Mouse (Mus musculus) kidney, postnatal 36 days (tissue): ENCODE data around the gene Adam1a.
A peak's percentile ranks its signal among the peaks of the same experiment; 100 is the strongest.

Source experiments
- DNase-seq, 2 experiments: peaks; one replicate each; pipeline ENCODE4 v3.0.0; 2021 to 2022; ENCODE audit warnings: mixed read lengths in 2 of 2

The Adam1a gene

DNA sequence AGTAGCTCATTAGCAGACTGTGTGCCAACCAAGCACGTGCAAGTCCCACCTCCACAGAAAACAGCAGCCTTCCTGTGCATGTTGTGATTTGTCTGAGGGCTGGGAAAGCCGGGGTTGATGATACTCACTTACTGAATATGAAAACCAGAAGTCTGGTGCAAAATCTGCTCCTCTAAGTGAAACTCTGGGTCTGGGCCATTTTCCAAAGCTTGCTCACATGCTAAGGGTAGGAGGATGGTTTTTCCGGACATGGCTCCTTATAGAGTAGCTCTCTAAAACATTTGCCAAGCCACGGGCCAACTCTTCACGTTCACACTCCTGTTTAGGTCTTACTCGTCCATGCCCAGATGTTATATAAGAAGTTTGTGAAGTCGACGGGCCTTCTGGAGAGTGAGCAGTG, 52.0 kb downstream of the Adam1a start:
- DNase-seq: no peak

DNA sequence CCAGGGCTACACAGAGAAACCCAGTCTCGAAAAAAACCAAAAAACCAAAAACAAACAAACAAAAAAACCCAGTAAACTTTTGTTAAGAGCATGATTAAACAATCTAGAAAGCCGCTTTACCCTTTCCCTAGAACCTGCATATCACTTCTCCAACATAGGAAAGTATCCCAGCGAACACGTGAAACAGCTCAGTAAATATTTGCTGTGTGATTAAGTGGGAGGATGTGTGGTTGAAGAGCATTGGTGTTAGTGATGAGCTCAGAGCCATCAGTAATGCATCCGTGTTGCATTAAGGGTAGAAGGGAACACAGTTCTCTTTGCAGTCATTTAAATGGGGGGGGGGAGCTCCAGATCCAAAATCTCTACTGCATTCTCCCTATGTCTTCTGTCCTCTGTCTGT, 60.5 kb downstream of the Adam1a start:
- no peak for DNase-seq

DNA sequence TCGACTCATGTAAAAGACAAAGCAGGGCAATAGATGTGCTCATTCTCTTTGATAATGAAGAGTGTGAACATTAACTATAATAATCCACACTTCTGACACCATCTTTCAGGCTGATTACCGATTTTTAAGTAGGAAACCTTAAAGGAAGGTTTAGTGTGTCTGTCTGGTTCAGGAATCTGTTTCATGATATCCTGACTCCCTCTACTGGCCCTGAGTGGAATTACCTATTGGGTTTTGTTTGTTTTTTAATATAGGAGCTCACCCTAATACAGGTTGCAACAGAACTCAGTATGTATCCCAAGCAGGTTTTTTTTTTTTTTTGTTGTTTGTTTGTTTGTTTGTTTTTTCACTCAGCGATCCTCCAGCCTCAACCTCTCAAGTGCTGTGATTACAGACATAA, 67.6 kb downstream of the Adam1a start:
- DNase-seq: peak; percentile 52 to 69

DNA sequence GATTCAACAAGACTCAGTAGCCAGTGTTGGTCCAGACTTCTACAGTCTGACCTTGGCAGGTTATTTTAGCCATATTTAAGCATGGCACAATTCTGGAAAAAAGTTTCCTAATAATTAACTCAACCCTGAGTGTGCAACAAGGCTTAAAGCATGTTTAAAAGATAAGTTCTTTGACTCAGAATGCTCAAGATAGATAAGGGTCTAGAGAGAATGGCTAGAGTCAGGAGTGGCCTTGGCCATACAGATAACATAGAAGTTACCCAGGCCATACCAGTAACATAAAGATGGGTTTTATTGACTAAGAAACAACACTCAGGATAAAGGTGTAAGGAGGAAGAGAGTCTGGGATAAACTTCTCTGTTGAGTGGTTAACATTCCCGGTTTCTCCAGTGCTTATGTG, 69.2 kb downstream of the Adam1a start:
- DNase-seq: no peak

DNA sequence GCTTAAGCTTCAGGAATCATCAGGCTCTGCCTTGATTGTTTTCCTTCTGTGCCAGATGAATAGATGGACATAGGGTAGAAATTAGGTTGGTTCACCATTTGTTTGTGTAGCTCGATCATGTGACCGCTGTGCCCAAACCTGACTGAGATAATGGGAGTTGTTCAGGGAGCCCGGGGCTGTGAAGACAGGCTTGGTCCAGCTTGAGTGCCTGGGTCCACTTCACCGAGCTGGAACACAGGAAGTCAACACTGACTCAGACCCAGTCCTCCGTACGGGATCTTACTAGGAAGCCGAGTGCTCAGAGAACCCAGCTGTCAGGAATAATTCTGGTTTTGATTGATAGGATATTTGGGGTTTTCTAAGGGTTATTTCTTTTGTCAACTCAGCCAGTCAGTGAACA, 70.7 kb downstream of the Adam1a start:
- peak; percentile 29 to 50 for DNase-seq

DNA sequence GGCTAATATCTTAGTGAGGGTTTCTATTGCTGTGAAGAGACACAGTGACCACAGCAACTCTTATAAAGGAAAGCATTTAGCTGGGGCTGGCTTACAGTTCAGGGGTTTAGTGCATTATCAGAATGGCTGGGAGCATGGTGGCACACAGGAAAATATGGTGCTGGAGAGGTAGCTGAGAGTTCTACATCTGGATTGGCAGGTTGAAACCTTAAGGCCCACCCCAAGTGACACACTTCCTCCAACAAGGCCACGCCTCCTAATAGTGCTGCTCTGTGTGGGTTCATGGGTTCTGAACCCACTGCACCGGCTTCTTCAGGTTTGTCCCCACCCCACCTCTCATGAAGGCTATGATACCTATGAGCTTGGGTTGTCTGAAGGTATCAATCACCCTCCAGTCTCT, 72.9 kb downstream of the Adam1a start:
- no peak for DNase-seq

DNA sequence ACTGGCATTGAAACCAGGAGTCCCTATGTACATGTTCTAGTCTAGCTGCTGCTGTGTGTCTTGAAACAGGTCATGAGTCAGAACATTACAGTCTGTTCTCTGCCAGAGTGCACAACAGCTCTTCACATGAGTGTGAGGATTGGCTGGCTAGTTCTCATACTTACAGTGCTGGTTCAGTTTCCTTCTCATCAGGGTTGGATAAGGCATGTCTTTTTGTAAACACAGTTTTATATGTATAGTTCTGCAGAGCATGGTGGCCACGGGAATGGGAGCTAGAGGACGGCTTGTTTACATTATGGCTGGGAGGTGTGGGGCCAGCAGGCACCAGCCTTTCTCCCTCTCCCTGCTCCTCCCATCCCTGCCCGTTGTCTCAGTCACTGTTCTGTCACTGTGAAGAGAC, 75.7 kb downstream of the Adam1a start:
- DNase-seq: no peak
